Mouse (Mus musculus) kidney, adult 2 months (tissue): ENCODE measurements at regions not wholly inside any gene's neighbourhood (a gene's known extent, or its start where the extent isn't known, plus 50 kb on each side); places are given as distances from the start of the nearest gene placed in this dataset.

Experiments
- CTCF ChIP-seq: fragments of 200-500 bp; conservative IDR thresholded peaks from 2 replicates; pipeline ENCODE4 v1.5.1; 2011; ENCODE audit warnings: low read depth, mild to moderate bottlenecking, control low read depth, low read length, moderate library complexity, mixed read lengths; ENCODE audit not compliant: insufficient read depth, insufficient read length
- POLR2A ChIP-seq: fragments of 200-500 bp; IDR thresholded peaks from one replicate; pipeline ENCODE4 v1.6.1; 2011; ENCODE audit warnings: low read depth, low read length, control low read depth

DNA sequence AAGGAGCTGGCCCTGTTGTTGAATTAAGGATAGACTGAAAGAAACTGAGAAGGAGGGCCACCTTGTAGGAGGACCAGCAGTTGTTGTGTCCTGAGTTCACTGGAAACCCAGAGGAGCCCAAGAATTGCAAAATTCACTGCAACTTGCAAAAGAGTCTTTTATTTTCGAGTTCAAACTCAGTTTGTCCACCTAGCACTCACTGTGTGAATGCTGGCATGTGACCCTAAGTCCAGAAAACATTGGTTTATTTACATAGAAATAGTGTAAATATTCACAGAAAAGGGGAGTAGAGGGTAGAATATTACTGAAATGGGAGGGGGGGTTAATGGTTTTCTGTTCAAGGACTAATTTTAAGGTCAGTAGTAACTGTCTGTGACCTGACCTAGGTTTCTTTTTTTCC, 394.7 kb downstream of the 4933405O20Rik start:
- TF ChIP-seq POLR2A (no peak), CTCF (no peak)
